Mouse (Mus musculus): Measurements from ENCODE around the gene Pomc.

DNA sequence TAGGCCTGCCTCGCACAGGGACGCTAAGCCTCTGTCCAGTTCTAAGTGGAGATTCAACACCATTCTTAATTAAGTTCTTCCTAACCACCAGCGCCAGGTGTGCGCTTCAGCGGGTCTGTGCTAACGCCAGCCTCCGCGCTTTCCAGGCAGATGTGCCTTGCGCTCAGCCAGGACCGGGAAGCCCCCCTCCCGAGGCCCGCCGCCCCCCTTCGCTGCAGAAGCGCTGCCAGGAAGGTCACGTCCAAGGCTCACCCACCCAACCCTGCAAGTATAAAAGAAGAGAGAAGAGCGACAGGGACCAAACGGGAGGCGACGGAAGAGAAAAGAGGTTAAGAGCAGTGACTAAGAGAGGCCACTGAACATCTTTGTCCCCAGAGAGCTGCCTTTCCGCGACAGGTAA, at the start of gene Pomc:
- TF ChIP-seq CHD2 (IDR thresholded peaks at IDR 0.05; ENCODE audit: low read depth, low read length) (no peak), MAFK (IDR thresholded peaks at IDR 0.05; ENCODE audit: insufficient read depth, low read depth, low read length) (no peak), ZC3H11A (IDR thresholded peaks at IDR 0.05; ENCODE audit: borderline replicate concordance, low read depth, low read length) (no peak), ZNF384 (IDR thresholded peaks at IDR 0.05; ENCODE audit: low read depth, low read length) (no peak), HCFC1 (IDR thresholded peaks at IDR 0.05; ENCODE audit: borderline replicate concordance, insufficient read depth, low read length) (no peak)

All from ES-E14 (cell line).